Mouse (Mus musculus): ENCODE data around the gene C2cd5.
"Not testable (repeated sequence)": the region's sequence is repeated elsewhere in the genome, so short reads cannot be mapped to it uniquely, and the experiment has no call there.

C2cd5 gene

GRCm38 (mm10) chr6:143099681-143100382, at the start of gene C2cd5:
C2cd5 (minus strand) TSS chr6:143100141.
- peak; percentile 88 for DNase-seq (ENCODE audit: low read depth, low spot score)

- no peak for DNase-seq (ENCODE audit: low read depth, low spot score)
Observed at GRCm38 (mm10) chr6:143148868-143149267, 48.9 kb upstream of the C2cd5 start.

DNA sequence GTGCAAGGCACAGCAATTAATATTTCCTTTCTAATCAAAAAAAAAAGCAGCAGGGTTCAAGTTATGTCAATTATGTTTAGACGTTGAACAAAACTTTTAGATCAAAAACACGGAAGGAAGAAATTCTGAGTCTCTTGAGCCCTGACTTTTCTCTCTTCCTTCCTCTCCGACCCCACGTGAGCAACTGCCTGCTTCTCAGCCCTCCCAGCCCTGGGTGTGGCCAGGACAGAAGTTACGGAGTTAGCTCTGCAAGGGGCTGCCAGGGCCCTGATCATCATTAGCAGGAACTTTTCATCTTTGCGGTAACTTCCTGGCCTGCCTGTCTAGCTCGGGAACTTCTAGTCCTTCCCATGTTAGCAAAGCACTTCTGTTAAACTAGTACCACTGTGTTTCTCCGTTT, 46.8 kb upstream of the C2cd5 start:
- DNase-seq (ENCODE audit: low read depth, low spot score): no peak

GRCm38 (mm10) chr6:143145051-143145450, 45.1 kb upstream of the C2cd5 start:
- DNase-seq (ENCODE audit: low read depth, low spot score): no peak

DNA sequence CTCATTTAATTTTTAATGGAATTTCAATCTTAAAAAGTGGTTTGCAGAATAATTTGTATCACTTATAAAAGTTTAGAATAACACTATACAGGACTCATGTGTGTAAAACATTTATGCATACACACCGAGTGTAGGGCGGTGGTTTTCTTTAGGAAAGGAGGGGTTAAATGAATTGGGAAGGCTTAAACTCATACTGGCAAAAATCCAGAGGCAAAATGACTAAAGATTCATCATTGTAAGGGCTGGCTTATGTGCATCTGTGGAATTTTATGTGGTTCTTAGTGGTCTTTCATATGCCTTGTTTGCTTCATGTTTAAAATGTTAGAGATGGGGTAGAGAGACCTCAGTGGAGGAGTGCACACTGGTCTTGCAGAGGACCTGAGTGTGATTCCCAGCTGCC, 44.6 kb upstream of the C2cd5 start:
- DNase-seq (ENCODE audit: low read depth, low spot score): no peak

GRCm38 (mm10) chr6:143143775-143144273, 43.9 kb upstream of the C2cd5 start:
- DNase-seq (ENCODE audit: low read depth, low spot score): no peak

DNA sequence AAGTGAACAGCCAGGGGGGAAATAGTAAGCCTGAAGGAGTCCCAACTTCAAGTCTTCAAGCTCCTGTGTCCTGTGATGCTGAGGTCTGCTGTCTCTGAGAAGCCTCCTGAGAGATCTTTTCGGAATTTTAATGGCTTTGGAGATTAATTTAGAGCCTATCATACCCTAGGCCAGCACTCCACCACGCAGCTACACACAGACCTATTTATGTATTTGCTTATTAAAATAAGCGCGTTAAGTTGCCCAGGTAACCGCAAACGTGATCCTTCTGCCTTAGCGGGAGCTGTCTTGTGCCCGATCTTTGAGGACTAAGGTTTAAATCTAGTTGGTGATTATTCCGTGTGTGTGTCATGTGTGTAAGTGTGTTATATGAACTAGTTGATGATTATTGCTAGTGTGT, 43.4 kb upstream of the C2cd5 start:
- no peak for DNase-seq (ENCODE audit: low read depth, low spot score)

GRCm38 (mm10) chr6:143142861-143143260, 42.9 kb upstream of the C2cd5 start:
- no peak for DNase-seq (ENCODE audit: low read depth, low spot score)

GRCm38 (mm10) chr6:143141624-143142592, 42.0 kb upstream of the C2cd5 start:
- not testable (repeated sequence) for DNase-seq (ENCODE audit: low read depth, low spot score)

- no peak for DNase-seq (ENCODE audit: low read depth, low spot score)
Observed at GRCm38 (mm10) chr6:143140884-143141283, 40.9 kb upstream of the C2cd5 start.

DNA sequence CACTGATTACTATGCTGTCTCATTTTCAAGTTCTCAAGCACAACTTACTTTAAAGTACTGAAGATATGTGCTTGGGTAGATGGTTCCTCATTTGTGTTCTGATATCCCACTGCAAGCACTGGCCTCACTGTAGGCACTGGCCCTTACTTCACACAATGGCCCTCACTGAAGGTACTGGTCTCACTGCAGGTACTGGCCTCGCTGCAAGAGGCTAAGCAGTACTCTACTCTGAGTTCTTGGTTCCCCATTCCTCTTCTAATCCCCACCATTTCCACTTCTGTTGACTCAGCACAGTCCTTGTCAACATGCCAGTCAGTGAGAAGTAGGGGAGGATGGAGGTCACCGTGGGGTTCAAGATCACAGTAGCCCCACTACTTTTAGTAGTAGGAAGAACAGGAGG, 39.5 kb upstream of the C2cd5 start:
- DNase-seq (ENCODE audit: low read depth, low spot score): no peak

DNA sequence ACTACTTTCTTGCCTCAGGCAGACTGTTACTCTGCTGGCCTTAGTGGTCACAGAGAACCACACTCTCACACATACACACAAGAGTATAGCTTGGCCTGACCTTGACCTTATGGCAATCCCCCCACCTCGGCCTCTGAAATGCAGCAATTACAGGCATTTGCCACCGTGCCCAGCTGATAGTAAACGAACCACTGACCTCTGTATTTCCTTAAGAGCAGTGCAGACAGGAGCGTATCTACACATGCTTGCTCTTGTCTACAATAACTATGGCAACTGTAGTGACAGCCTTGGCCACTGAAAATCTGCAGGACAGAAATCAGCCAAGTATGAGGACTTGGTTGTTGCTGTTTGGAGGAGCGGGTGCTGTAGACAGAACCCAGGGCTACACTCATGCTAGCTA, 37.4 kb upstream of the C2cd5 start:
- DNase-seq (ENCODE audit: low read depth, low spot score): no peak

DNA sequence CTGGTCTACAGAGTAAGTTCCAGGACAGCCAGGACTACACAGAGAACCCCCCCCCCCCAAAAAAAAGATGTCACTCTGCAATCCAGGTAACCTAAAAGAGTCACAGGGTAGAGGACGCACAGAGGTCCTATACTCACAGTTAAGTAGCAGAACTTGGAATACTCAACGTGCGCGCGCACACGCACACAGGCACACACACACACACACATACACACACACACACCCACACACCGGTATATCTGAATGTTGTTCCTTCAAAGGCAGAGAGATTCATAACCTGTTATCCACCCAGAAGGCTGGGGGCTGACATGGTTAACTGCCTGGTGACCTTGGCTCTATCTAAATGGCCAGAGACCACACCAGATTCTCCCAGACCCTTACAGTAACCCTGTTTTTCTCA, 36.7 kb upstream of the C2cd5 start:
- DNase-seq (ENCODE audit: low read depth, low spot score): no peak

DNA sequence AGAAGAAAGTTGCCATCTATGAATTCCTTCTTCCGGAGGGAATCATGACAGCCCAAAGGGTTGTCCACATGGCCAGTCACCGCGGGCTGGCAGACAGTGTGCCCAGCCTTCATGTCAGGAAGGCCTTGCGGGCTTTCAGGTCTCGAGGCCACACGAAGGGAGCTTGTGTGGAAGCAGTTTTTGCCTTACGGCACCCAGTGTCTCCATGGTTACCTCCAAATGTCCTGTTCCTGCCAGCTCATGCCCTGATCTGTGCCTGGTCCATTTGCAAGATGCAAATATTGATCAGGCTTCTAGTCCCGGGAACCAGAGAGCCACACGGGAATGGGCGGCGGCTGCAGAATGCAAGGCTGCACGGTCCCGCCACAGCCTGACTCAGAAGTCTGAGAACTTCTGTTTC, 35.2 kb upstream of the C2cd5 start:
- no peak for DNase-seq (ENCODE audit: low read depth, low spot score)

DNA sequence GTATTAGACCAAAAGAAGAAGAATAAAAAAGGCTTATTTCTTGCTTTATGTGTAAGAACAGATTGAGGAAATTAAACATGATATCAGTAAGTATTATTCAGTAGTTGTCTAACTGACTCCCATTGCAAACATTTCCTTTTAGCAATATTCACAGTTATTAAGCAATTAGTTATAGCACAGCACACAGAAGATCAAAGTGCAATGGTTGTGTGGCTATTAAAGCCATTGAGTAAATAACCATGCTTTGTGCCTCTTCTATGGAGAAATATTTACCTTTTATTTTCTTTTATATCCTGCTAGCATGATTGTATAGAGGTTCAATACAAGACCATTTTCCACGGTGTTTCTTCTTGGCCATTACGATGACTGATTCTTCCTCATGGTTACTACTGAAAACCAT, 33.2 kb upstream of the C2cd5 start:
- no peak for DNase-seq (ENCODE audit: low read depth, low spot score)

GRCm38 (mm10) chr6:143131895-143132652, 32.1 kb upstream of the C2cd5 start:
- no peak for DNase-seq (ENCODE audit: low read depth, low spot score)

DNA sequence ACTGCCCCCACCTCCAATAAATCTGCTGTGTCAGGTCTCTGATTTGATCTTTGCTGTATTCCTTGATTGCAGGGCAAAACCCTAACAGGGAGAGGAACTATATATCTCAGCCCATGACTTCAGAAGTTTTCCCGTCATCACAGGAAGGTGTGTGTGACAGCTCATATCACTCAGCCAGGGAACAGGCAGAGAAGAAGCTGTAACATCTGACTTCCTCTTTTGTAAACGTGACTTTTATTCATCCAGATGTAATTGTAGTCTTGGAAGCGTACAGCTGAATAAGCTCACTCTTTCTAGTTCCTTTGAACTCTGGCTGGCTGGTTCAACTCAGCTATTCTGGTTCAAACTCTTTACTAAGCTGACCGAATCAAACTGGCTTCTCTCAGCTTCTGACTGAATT, 30.5 kb upstream of the C2cd5 start:
- DNase-seq (ENCODE audit: low read depth, low spot score): no peak

DNA sequence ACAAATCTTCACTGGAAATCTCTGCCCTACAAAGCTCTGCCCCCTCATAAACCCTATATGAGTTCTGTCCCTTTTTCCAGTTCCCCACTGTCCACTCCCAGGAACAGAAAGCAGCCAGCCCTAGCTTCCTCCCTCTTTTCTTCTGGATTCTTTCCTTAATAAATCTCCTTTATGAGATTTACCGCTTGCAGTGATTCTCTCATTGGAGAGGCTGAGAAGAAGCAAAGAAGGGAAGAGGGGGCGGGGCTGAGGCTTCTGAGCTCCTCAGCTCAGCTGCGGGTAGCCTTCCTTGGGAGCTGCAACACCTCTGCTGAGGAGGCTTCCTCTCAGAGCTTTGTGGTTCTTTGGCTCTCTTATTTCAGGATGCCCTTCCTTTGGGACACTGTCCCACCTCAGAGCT, 30.0 kb upstream of the C2cd5 start:
- no peak for DNase-seq (ENCODE audit: low read depth, low spot score)

DNA sequence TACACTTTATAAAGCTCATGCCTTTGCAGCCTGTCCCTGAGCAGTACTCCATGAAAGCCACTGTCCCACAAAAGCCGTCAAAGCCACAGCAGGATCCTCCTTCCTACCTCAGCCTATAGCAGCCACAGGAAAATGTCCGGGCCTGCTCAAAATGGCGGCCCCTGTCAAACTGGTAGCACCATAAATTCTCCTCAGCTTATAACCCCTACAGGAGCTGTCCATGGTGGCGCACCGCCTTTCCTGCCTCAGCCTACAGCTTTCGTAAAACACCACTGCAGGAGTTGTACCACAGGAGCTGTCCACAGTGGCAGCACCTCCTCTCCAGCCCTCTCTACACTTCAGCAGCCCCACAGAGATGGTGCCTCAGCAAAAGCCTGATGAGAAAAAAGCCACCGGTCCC, 29.5 kb upstream of the C2cd5 start:
- no peak for DNase-seq (ENCODE audit: low read depth, low spot score)

DNA sequence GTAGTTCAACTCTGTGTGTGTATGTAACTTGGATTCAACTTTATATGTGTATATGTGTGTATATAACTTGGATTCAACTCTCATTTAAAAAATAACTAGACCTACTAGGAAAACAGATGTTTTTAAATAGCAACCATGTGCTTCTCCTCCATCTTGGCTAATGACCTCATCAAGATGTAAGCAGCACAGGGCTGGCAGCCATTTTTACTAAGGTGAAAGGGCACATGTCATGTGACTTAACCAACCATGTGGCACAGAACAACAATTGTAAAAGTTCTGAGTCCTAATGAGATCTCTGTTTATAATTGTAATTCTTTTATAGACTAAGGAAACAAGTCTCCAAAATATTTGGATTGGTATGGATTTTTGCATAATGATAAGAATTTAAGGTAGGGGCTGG, 25.8 kb upstream of the C2cd5 start:
- no peak for DNase-seq (ENCODE audit: low read depth, low spot score)

GRCm38 (mm10) chr6:143119325-143119724, 19.4 kb upstream of the C2cd5 start:
- no peak for DNase-seq (ENCODE audit: low read depth, low spot score)

- DNase-seq (ENCODE audit: low read depth, low spot score): no peak
Observed at GRCm38 (mm10) chr6:143116779-143117178, 16.8 kb upstream of the C2cd5 start.

All from retina, adult 2 months (tissue).